Mouse (Mus musculus) gastrocnemius, adult 2 months (tissue): ENCODE measurements around the gene Chad. TPM values are rescaled to one million over a fixed set of nuclear protein-coding genes. Genes with fewer than 3 reads are reported as not detected.

Source experiments
- DNase-seq: peaks from one replicate; pipeline ENCODE4 v3.0.0; 2022
- H3K27ac ChIP-seq: fragments of 200-600 bp; 2 replicates; pipeline ENCODE4 v1.8.1; 2022; ENCODE audit warnings: mild to moderate bottlenecking
- H3K4me3 ChIP-seq: fragments of 200-600 bp; 2 replicates; pipeline ENCODE4 v1.8.1; 2022; ENCODE audit warnings: mild to moderate bottlenecking, moderate library complexity
- CTCF ChIP-seq: fragments of 200-600 bp; IDR thresholded peaks from 2 replicates; pipeline ENCODE4 v1.8.1; 2022; ENCODE audit warnings: antibody characterized with exemption, mild to moderate bottlenecking, moderate library complexity
- intact Hi-C: fragments of 180-260 bp; cut with DNase I; formaldehyde crosslinking; loops from one replicate; pipeline ENCODE4 v1.15.1; 2025
- total RNA-seq, 2 experiments: library from RNA; stranded (reverse); gene quantifications; 2 replicates each; pipeline ENCODE4 v1.2.3; 2021

Chad gene
- total RNA-seq, 2 experiments from 2014 or later = 9.5 to 69.2 TPM

DNA sequence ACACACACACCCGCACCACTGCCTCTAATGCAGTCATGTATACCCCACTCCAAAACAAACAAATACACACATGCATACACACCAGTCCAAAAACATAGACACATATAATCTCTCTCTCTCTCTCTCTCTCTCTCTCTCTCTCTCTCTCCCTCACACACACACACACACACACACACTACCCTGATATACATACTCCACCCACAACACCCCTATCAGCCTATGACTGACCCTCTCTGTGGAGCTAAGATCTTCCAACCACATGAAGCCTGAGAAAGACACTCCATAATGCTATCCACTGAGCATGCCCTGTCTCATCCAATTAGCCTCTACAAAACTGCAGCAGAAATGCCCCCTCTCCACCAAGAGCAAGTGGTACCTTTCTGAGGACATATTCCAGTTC, 7.0 kb downstream of the Chad start:
- Histone ChIP-seq H3K4me3 (no peak overlapping the region), H3K27ac (no peak overlapping the region)
- no peak for DNase-seq
- intact Hi-C loops = no loop called here
- TF ChIP-seq CTCF = no peak

DNA sequence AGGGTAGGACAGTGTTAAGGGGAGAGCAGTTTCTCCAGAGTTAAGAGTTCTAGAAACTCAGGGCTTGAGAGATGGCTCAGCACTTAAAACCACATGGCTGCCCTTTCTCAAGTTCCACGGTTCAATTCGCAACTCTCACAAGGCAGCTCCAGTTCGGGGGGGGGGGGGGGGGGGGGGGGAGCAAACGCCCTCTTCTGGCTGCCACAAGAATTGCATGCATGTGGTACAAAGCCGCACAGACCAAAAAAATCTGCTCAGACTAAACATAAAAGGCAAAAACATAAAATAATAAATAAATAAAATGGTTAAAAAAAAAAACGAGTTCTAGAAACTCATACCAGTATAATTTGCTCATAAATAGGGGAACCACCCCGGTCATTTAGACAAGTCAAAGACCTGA, 9.7 kb downstream of the Chad start:
- Histone ChIP-seq H3K27ac (no peak overlapping the region), H3K4me3 (no peak overlapping the region)
- intact Hi-C loops = no loop called here
- no peak for DNase-seq
- peak; percentile 61 for TF ChIP-seq CTCF

DNA sequence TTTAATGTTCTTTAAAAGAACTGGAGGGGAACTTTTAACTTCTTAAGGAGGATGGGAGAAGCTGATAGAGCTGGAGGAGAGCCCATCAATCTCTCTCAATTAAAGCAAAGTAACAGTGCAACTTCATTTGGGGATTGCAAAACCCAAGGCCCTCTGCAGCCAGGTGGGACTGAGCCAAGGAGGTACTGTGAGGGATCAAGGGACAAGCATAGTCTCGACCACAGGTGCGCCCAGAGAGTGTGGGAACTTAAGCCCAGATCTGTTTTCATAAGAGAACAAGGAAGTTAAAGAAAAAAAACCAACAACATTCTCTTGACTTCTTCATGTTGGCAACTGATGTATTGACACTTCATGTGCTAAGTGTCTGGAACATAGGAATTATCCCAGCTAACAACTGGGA, 10.2 kb downstream of the Chad start:
- DNase-seq = no peak
- no peak overlapping the region for H3K4me3 ChIP-seq
- intact Hi-C loops = no loop called here
- no peak overlapping the region for H3K27ac ChIP-seq
- no peak for TF ChIP-seq CTCF

DNA sequence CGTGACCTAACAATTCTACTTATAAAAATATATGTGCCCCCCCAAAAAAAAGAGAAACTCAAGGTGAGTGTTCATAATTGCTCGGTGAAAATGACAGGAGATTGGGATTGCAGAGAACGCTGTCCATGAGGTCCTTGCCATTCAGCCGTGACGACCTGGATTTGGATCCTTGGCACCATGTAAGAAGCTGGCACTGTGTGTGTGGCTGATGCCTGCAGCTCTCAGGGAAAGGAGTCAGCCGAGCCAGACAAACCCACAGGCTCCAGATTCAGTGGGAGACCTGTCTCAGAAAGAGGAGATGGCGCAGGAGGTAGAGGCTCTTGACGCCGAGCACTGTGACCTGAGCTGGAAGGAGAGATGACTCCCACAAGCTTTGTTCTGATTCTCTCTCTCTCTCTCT, 11.5 kb downstream of the Chad start:
- no peak overlapping the region for H3K4me3 ChIP-seq
- no peak for TF ChIP-seq CTCF
- intact Hi-C loops = no loop called here
- DNase-seq = no peak
- H3K27ac ChIP-seq = no peak overlapping the region

DNA sequence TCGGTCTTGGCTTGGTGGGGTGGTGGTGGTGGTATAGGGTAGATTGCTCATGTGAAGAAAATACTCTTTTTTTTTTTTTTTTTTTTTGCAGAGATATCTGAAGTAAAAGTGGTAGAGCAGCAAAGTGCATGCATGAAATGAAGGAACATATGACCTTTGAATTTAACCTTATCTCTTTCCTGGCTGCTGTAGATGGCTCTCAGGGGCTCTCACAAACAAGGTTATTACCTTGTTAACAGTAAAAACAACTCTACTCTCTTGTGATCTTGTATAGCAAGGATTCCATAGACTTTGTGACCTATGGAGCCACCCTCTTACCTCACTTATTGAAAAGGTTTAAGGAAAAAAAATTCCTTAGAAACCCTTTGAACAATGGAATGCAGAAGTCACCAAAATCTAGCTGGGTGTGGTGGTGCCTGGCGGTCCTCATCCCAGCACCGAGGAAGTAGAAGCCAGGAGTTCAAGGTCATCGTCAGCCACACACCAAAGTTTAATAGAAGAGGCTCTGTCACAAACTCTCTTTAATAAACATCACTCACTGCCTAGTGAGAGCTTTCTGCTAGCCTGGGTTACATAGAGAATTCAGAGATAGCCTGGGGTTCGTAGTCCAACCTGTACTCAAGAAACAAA, 15.4 kb downstream of the Chad start:
- TF ChIP-seq CTCF = no peak
- Histone ChIP-seq H3K27ac (no peak overlapping the region), H3K4me3 (no peak overlapping the region)
- intact Hi-C loops = no loop called here
- no peak for DNase-seq

DNA sequence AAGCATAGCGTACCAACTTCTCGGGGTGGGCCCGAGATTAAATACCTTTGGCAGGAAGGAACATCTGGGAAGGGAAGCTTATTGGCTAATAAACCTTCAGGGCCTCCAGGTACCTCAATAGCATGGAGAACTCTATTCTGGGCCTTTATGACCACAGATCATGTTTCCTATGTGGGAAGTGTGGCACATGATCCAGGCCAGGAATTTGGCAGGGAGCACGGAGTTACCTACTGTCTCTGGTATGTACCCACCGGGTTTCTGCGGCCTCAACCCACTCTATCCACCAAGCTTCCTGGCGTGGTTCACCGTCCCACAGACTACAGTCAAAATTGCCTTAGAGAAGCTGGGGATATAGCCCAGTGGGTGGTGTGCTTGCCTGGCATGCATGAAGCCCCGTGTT, 20.2 kb downstream of the Chad start:
- TF ChIP-seq CTCF = no peak
- no peak for DNase-seq
- Histone ChIP-seq H3K27ac (no peak overlapping the region), H3K4me3 (no peak overlapping the region)
- intact Hi-C loops = no loop called here

DNA sequence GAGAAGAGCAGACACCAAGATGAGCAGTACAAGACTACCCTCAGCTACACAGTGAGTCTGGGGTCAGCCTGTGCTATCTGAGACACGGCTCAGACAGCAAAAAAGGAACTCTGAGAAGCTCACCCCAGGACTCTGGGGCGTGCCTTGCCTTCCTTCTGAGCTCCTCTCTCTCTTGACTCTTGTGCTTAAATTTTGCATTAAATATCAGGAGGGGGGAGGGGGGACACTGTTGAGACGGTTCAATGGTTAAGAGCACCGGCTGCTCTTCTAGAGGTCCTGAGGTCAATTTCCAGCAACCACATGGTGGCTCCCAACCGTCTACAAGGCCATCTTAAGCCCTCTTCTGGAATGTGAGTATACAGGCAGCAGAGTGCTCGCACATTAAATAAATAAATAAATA, 22.7 kb downstream of the Chad start:
- intact Hi-C loops = no loop called here
- Histone ChIP-seq H3K27ac (no peak overlapping the region), H3K4me3 (no peak overlapping the region)
- TF ChIP-seq CTCF = no peak
- no peak for DNase-seq

DNA sequence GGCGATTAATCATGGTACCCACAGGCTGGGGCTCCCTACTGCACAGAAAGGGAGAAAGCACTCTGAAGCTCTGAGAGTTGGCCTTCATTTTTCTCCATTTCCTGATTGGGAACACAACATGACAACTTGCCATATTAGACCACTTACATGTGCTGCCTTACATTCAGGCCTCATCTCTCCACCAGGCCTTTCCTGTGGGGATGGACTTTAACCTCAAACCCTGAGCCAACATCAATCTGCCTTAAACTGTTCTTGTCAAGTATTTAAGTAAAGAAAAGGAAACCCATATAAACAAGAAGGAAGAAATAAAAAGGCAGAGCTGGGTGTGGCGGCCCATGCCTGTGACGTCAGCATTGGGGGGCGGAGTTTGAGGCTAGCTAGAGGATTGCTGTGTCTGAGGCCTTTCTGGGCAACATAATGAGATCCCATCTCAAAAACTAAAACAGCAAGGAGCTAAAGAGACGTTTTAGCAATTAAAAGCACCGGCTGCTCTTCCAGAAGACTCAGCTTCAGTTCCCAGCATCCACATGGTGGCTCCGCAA, 31.5 kb downstream of the Chad start:
- DNase-seq = peak; percentile 36
- Histone ChIP-seq H3K4me3 (no peak overlapping the region), H3K27ac (no peak overlapping the region)
- no peak for TF ChIP-seq CTCF
- intact Hi-C loops = no loop called here

DNA sequence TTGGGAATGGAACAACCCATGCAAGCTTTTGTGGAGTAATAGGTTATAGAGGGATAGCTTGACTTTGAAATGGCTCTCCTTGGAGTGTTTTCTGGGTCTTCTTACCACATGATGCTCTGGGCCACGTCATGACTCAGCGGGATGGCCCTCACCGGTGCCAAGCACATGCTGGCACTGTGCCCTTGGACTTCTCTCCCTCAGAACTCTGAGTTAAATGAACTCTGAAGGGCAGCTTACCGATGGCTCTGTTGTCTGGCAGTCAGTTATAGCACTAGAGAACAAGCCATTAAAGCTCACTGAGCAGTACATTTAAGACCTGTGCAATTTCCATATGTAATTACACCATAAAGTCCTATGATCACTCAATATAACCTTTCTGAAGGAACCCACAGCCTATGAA, 32.5 kb downstream of the Chad start:
- TF ChIP-seq CTCF = no peak
- intact Hi-C loops = no loop called here
- H3K4me3 ChIP-seq = no peak overlapping the region
- peak; percentile 54 for DNase-seq
- H3K27ac ChIP-seq = no peak overlapping the region

DNA sequence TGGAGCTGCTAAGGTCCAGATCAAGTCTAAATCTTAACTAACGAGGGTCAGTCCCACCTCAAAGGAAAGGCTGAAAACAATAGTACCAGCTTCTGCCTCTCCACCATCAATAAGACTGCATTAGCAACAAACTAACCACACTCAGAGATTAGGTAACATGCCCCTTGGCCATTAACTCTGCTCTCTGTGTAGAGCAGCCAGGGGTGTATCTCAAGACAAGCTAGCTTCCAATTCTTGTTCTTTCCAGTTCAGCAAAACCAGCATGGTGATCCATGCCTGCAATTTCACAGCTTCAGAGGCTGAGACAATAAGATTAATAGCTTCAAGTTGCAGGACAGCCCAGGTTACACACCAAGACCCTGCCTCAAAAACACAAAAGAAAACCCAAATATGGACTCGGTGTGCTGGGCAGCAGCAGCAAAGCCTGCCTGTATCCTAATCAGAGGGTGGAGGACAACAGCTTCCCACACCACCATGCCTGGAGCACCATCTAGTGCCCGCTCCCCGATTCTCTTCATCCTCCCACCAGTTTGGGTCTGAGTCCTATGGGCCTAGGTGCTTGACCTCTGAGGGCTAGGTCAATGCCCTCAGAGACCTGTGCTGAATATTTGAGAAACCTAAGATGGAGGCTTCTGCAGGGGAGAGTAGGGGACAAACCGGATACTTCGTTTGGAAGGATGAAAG, 33.7 kb downstream of the Chad start:
- DNase-seq = no peak
- Histone ChIP-seq H3K27ac (no peak overlapping the region), H3K4me3 (no peak overlapping the region)
- intact Hi-C loops = no loop called here
- no peak for TF ChIP-seq CTCF

DNA sequence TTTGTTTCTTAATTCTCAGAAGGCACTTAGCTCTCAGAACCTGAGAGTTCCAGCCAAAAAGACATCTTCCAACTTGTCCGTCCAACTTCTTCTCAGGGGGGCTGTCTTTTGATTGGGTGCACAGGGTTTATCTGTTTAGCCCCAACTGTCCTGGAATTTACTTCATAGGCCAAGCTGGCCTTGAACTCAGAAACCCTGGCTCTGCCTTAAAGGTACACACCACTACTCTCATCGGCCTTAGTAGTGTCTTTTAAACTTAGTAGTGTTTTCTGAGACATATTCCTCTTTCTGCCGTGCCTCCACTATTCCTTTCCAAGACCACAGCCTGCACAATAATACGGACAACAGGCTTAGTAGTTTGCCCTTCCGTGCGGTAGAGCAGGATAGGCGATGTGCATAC, 35.6 kb downstream of the Chad start:
- H3K27ac ChIP-seq = no peak overlapping the region
- intact Hi-C loops = no loop called here
- peak overlapping the region; percentile 78 for H3K4me3 ChIP-seq
- no peak for TF ChIP-seq CTCF
- no peak for DNase-seq

DNA sequence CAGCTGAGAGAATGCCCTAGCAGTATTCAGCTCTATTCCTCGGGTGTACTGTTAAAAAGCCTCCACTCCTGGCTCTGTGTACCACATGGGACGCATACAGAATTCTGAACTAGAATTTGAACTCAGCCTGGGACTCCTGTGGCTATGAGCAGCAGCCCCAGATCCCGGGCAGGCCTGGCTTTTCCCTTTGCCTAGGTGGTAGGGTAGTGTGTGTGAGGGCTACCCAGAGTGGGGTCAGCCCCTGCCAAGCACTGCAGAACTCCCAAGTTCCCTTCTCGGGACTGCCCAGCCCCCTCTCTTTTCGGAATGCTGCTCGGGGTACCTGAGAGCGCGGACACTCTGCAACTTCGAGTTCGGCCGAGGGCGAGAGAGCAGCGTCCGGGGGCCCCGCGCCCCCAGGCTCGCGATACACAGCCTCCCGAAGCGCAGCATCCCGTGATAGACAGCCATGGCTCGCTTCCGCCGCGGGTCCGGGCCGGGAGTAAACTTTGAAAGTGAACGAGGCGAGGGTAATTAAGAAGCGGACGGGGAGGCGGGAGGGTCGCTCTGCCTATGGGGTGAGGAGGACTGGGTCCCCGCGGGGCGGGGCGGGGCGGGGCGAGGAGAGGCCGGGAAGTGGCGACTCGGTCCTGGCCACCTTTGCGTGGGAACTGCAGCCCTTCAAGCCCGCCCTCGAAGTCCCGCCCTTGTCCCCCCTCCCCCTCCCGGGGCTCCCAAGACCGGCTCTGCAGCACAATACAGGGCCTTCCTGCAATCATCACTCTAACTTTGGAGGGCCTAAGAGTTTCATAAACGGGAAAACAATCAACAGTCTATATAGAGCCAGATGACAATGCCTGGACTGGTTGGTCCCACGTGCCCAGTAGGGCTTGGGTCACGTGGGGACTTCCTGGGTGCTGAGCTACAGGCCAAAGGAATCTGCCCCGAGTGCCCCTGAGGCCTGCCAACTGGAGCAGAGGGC, 36.8 kb downstream of the Chad start, which contains the start of gene Acsf2:
Gene Acsf2 (minus strand): TSS at position 551 of the 961 bp plus-strand sequence.
- intact Hi-C loops = no loop called here
- peak within 1 kb of the TSS; percentile 74 for H3K27ac ChIP-seq
- H3K4me3 ChIP-seq = peak within 1 kb of the TSS; percentile 78
- no peak for TF ChIP-seq CTCF
- DNase-seq = peak; percentile 88

DNA sequence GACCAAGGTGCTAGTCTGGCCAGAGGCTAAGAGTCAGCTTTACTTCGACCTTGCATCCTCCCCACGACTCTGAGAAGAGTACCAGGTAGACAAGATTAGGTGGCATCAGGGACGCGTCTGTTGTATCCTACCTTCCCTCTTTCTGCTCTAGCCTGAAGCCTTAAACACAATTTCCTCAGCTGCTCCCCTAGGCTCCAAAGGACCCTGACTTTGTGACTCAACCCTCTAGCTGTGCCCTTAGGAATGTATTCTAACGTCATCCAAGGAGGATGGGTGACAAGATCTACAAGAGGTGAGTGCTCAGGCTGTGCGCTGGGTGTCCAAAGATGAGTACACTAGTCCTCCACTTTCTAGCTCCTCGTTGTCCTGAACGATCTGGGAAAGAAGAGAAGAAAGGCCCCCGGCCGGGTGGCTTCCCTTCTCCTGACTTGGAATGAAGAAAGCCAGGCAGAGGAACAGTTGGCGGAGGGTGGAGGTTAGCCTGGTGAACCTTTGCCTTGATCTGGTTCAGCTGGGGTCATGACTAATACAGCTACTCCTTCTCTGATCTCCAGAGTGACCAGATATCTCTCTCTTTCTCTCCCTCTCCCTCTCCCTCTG, 37.6 kb downstream of the Chad start:
- DNase-seq = no peak
- H3K4me3 ChIP-seq = peak overlapping the region; percentile 78
- TF ChIP-seq CTCF = no peak
- peak overlapping the region; percentile 74 for H3K27ac ChIP-seq
- intact Hi-C loops = no loop called here
